ENCODE assay signal across 10 mouse cellular contexts in genomic region chr10:60389447-60389865, GRCm38 (mm10). TPM values are rescaled to one million over a fixed set of nuclear protein-coding genes. Genes with fewer than 3 reads are reported as not detected.
DNase-seq lines count a peak whose midpoint lies in the region; ATAC-seq and TF ChIP-seq lines count a peak whose summit lies in the region.
"Had no signal": no experiment of that assay in that cellular context is flagged by ENCODE, and none has a peak within 500 bp of the region (broad histone marks: within the 10 kb centered on the region; RNA-seq: fewer than 3 reads in every experiment).

No protein-coding gene starts in this region.

- intact Hi-C loops in left cerebral cortex, postnatal 4 days (cut with DNase I): no loop called here

- H3K4me1 ChIP-seq in heart, embryonic 12.5 days (replicated peaks): peaks cover 22% of the 10 kb centered on the region
- no peaks in the 10 kb centered on the region for H3K4me1 ChIP-seq in cerebellum, adult 2 months (ENCODE audit: control insufficient read depth, insufficient read depth, low read length)
- H3K4me1 ChIP-seq: limb, embryonic 12.5 days had no signal

- WGBS in heart, embryonic 12.5 days: 12% methylated on average over 9 of the region's 9 CpGs
- 2% methylated on average over 9 of the region's 9 CpGs for WGBS in macrophage (ENCODE audit: missing documents)
- WGBS in cerebellum, adult 2 months: 41% methylated on average over 9 of the region's 9 CpGs

- DNase-seq in kidney, adult 9 months: peak; percentile 18
- no peak for DNase-seq in kidney, postnatal 4 days
- DNase-seq in thymus, postnatal 10 days (ENCODE audit: low spot score in 2 of 2): peak; percentile 73 to 83
- no peak for DNase-seq in cerebellum, adult 2 months
- DNase-seq in left cerebral cortex, postnatal 4 days: no peak
- DNase-seq in kidney, postnatal 14 days: no peak

- TF ChIP-seq POLR2A in cerebellum, adult 2 months (IDR thresholded peaks at IDR 0.05; ENCODE audit: borderline replicate concordance, insufficient read depth, low read length): no peak

- no peak for TF ChIP-seq CTCF in cerebellum, adult 2 months (IDR thresholded peaks at IDR 0.05; ENCODE audit: borderline replicate concordance, insufficient read depth, low read depth, low read length)

- H3K4me2 ChIP-seq in heart, embryonic 12.5 days: peak overlapping the region; percentile 22
- H3K4me2 ChIP-seq: limb, embryonic 12.5 days had no signal

- no peak overlapping the region for H3K4me3 ChIP-seq in heart, embryonic 12.5 days
- no peak overlapping the region for H3K4me3 ChIP-seq in macrophage (ENCODE audit: inconsistent target)
- H3K4me3 ChIP-seq in cerebellum, adult 2 months (replicated peaks; ENCODE audit: insufficient read depth, low read depth, low read length): no peak overlapping the region
- H3K4me3 ChIP-seq: hindbrain, embryonic 10.5 days; limb, embryonic 12.5 days had no signal

- no peaks in the 10 kb centered on the region for H3K36me3 ChIP-seq in heart, embryonic 12.5 days
- no peaks in the 10 kb centered on the region for H3K36me3 ChIP-seq in macrophage (ENCODE audit: inconsistent target)
- H3K36me3 ChIP-seq: hindbrain, embryonic 10.5 days; limb, embryonic 12.5 days had no signal

- H3K27ac ChIP-seq in heart, embryonic 12.5 days (ENCODE audit: poor library complexity, severe bottlenecking): no peak overlapping the region
- H3K27ac ChIP-seq in macrophage: peak overlapping the region; percentile 36
- H3K27ac ChIP-seq in cerebellum, adult 2 months (ENCODE audit: insufficient read depth, low read length): no peak overlapping the region
- H3K27ac ChIP-seq: limb, embryonic 12.5 days had no signal

- no peak for ATAC-seq in heart, embryonic 12.5 days (ENCODE audit: insufficient number of reproducible peaks, low FRiP score)

- H3K9me3 ChIP-seq in heart, embryonic 12.5 days (replicated peaks): no peaks in the 10 kb centered on the region
- H3K9me3 ChIP-seq: hindbrain, embryonic 10.5 days had no signal

- H3K9ac ChIP-seq in heart, embryonic 12.5 days: no peak overlapping the region

- no peaks in the 10 kb centered on the region for H3K27me3 ChIP-seq in heart, embryonic 12.5 days (replicated peaks)
- no peaks in the 10 kb centered on the region for H3K27me3 ChIP-seq in cerebellum, adult 2 months (ENCODE audit: control insufficient read depth, insufficient read depth, low read length)
- H3K27me3 ChIP-seq: limb, embryonic 12.5 days had no signal

- no peaks in the 10 kb centered on the region for H3K79me2 ChIP-seq in macrophage (ENCODE audit: inconsistent target)

RNA-seq across cellular contexts. Expression of gene Gm17455, which starts 10.1 kb away (rescaled TPM):
- 0.20 and 0.31 TPM in 2 replicates for polyA plus RNA-seq in heart, embryonic 12.5 days (2016; fragmentation: Nextera tagmentation; extraction: Ambion mirVana)
- 1 to 10 TPM in 6 of 26 experiments, under 1 TPM in 2, not detected in 18; 0.81 to 7.0 (median 1.4) TPM for total RNA-seq in macrophage (2018; cell fraction: chromatin; rRNA removed)
- total RNA-seq in macrophage (2018; cell fraction: cytosol; rRNA removed): under 1 TPM in 7 of 26 experiments, not detected in 19; 0.14 to 0.59 (median 0.29) TPM
- total RNA-seq in macrophage (2018; cell fraction: nucleus; rRNA removed): 10 to 100 TPM in 1 of 26 experiments, 1 to 10 TPM in 9, under 1 TPM in 1, not detected in 15; 0.88 to 10.1 (median 1.5) TPM
- polyA plus RNA-seq in macrophage (2018): not detected in 3 replicates
- 1.7 TPM in 2 replicates for polyA plus RNA-seq in cerebellum, adult 2 months (2012; rRNA removed)
- total RNA-seq in left cerebral cortex, postnatal 4 days (2021): 1 to 10 TPM; 1.2 to 2.1 TPM

RNA-seq across cellular contexts. Expression of gene Vsir, which starts 42.8 kb away (rescaled TPM):
- polyA plus RNA-seq in heart, embryonic 12.5 days (2016; fragmentation: Nextera tagmentation; extraction: Ambion mirVana): 1.8 TPM in 2 replicates
- total RNA-seq in macrophage (2018; cell fraction: chromatin; rRNA removed): 100 to 1,000 TPM in 6 of 26 experiments, 10 to 100 TPM in 20; 10.8 to 164 (median 60.8) TPM
- 100 to 1,000 TPM in 24 of 26 experiments, 10 to 100 TPM in 2; 90.4 to 273 (median 157) TPM for total RNA-seq in macrophage (2018; cell fraction: cytosol; rRNA removed)
- 100 to 1,000 TPM in 24 of 26 experiments, 10 to 100 TPM in 2; 88.2 to 317 (median 168) TPM for total RNA-seq in macrophage (2018; cell fraction: nucleus; rRNA removed)
- polyA plus RNA-seq in macrophage (2018): 165 to 459 TPM (median 279 TPM) in 3 replicates
- 15.8 and 17.0 TPM in 2 replicates for polyA plus RNA-seq in cerebellum, adult 2 months (2012; rRNA removed)
- 1 to 10 TPM; 5.8 to 6.4 TPM for total RNA-seq in left cerebral cortex, postnatal 4 days (2021)

Comparison
In these comparisons a context has a peak if more than half of its experiments do, and no peak if none do; other contexts are left out.
1. DNase-seq: peak in kidney, adult 9 months (single experiment) and thymus, postnatal 10 days (2 of 2); none in kidney, postnatal 4 days (0 of 2), cerebellum, adult 2 months (0 of 2), left cerebral cortex, postnatal 4 days (single experiment) and kidney, postnatal 14 days (single experiment).